ENCODE assay signal across 8 mouse cellular contexts in the genomic region with DNA sequence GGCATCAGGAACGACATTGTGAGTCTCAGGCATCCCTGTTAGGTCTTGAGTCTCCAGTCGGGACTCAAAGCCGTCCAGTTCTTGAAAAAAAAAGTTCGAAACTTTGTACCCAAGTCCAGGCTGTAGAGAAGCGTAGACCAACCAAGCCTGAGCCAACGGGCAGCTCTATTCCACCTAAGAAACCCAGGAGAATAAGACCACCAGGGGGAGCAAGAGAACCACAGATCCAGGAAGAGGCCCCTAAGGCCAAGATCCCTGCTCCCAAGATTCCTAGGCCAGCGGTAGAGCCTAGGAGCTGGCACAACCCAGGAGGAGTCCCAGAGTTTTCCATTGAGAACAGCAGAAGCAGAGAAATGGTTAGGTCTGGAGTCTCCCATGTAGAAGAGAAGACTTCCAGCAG. TPM values are rescaled to one million over a fixed set of nuclear protein-coding genes. Genes with fewer than 3 reads are reported as not detected.
A peak's percentile ranks its signal among the peaks of the same experiment; 100 is the strongest.
DNase-seq lines count a peak whose midpoint lies in the region; ATAC-seq and TF ChIP-seq lines count a peak whose summit lies in the region.
"Had no signal": no experiment of that assay in that cellular context is flagged by ENCODE, and none has a peak within 500 bp of the region (broad histone marks: within the 10 kb centered on the region; RNA-seq: fewer than 3 reads in every experiment).

No protein-coding gene starts in this region.

- ATAC-seq in heart, postnatal 0 days (ENCODE audit: insufficient read depth, low read depth): no peak
- ATAC-seq in lung, postnatal 0 days: peak; percentile 59; the same call in 1 of the 2 replicates

- no peaks in the 10 kb centered on the region for H3K36me3 ChIP-seq in E14TG2a.4 (ENCODE audit: insufficient read depth, low read length)
- H3K36me3 ChIP-seq in heart, postnatal 0 days (replicated peaks; ENCODE audit: control insufficient read depth, insufficient read depth, low read length): no peaks in the 10 kb centered on the region
- no peaks in the 10 kb centered on the region for H3K36me3 ChIP-seq in lung, postnatal 0 days (ENCODE audit: insufficient read depth, low read length)
- H3K36me3 ChIP-seq: limb, embryonic 12.5 days had no signal

- H3K27me3 ChIP-seq in E14TG2a.4 (ENCODE audit: insufficient read depth, low read length): peaks cover 98% of the 10 kb centered on the region
- H3K27me3 ChIP-seq in heart, postnatal 0 days (ENCODE audit: control insufficient read depth, insufficient read depth, low read length): peaks cover 60% of the 10 kb centered on the region
- H3K27me3 ChIP-seq in lung, postnatal 0 days (replicated peaks; ENCODE audit: insufficient read depth, low read length): peaks cover 5% of the 10 kb centered on the region; the same call in 1 of the 2 replicates

- peaks cover 19% of the 10 kb centered on the region for H3K4me1 ChIP-seq in E14TG2a.4 (replicated peaks; ENCODE audit: low read depth, low read length)
- no peaks in the 10 kb centered on the region for H3K4me1 ChIP-seq in cortical plate, adult 2 months (ENCODE audit: control insufficient read depth, insufficient read depth, low read length)
- H3K4me1 ChIP-seq in heart, postnatal 0 days (ENCODE audit: control insufficient read depth, insufficient read depth): no peaks in the 10 kb centered on the region
- no peaks in the 10 kb centered on the region for H3K4me1 ChIP-seq in lung, postnatal 0 days (ENCODE audit: insufficient read depth, low read depth, low read length)

- no peak for TF ChIP-seq POLR2A in cortical plate, adult 2 months (IDR thresholded peaks at IDR 0.05; ENCODE audit: extremely low read depth, insufficient read depth, low read length)

- peak; percentile 81 for TF ChIP-seq CTCF in E14TG2a.4 (conservative IDR thresholded peaks at IDR 0.05; ENCODE audit: low read length)
- peak; percentile 77 for TF ChIP-seq CTCF in cortical plate, adult 2 months (IDR thresholded peaks at IDR 0.05; ENCODE audit: extremely low read depth, insufficient read depth, low read length)
- TF ChIP-seq CTCF in heart, postnatal 0 days (IDR thresholded peaks at IDR 0.05; ENCODE audit: low read depth): peak; percentile 82
- TF ChIP-seq CTCF in lung, postnatal 0 days (IDR thresholded peaks at IDR 0.05): peak; percentile 85

- WGBS in heart, postnatal 0 days: 8% methylated on average over 7 of the region's 7 CpGs
- WGBS in lung, postnatal 0 days: 14% methylated on average over 7 of the region's 7 CpGs

- H3K9ac ChIP-seq in heart, postnatal 0 days (replicated peaks; ENCODE audit: low read depth, low read length): no peak overlapping the region; the same call in 1 of the 2 replicates
- H3K9ac ChIP-seq in lung, postnatal 0 days (replicated peaks; ENCODE audit: low read depth): no peak overlapping the region
- H3K9ac ChIP-seq: limb, embryonic 12.5 days had no signal

- no peak overlapping the region for H3K4me2 ChIP-seq in heart, postnatal 0 days (ENCODE audit: low read depth, low read length)
- H3K4me2 ChIP-seq in lung, postnatal 0 days (replicated peaks; ENCODE audit: low read depth, low read length): no peak overlapping the region
- H3K4me2 ChIP-seq: limb, embryonic 12.5 days had no signal

- TF ChIP-seq EP300 in heart, postnatal 0 days (IDR thresholded peaks at IDR 0.05; ENCODE audit: low read depth): no peak
- TF ChIP-seq EP300 in lung, postnatal 0 days (IDR thresholded peaks at IDR 0.05): no peak

- DNase-seq in adrenal gland, adult (ENCODE audit: inconsistent age in 2 of 2, low spot score in 1 of 2): peak; percentile 65 to 94
- peak; percentile 65 for DNase-seq in heart, postnatal 0 days (ENCODE audit: low spot score)
- DNase-seq in kidney, postnatal 4 days: peak; percentile 69 to 80
- DNase-seq in lung, postnatal 0 days (ENCODE audit: low spot score): peak; percentile 85
- peak; percentile 59 for DNase-seq in skeletal muscle tissue, adult 2 months (ENCODE audit: low read depth, low spot score)

- no peak overlapping the region for H3K4me3 ChIP-seq in E14TG2a.4 (replicated peaks; ENCODE audit: low read length)
- H3K4me3 ChIP-seq in cortical plate, adult 2 months (ENCODE audit: insufficient read depth, low read length): no peak overlapping the region
- H3K4me3 ChIP-seq in heart, postnatal 0 days (ENCODE audit: low read depth, low read length): no peak overlapping the region
- no peak overlapping the region for H3K4me3 ChIP-seq in lung, postnatal 0 days (ENCODE audit: low read depth, low read length)
- H3K4me3 ChIP-seq: limb, embryonic 12.5 days had no signal

- no peak overlapping the region for H3K27ac ChIP-seq in cortical plate, adult 2 months (ENCODE audit: insufficient read depth, low read length)
- no peak overlapping the region for H3K27ac ChIP-seq in heart, postnatal 0 days (ENCODE audit: low read depth)
- no peak overlapping the region for H3K27ac ChIP-seq in lung, postnatal 0 days (ENCODE audit: low read length)
- H3K27ac ChIP-seq: limb, embryonic 12.5 days had no signal

- peaks cover 7% of the 10 kb centered on the region; the same call in 1 of the 2 replicates for H3K9me3 ChIP-seq in E14TG2a.4 (ENCODE audit: low read length)
- no peaks in the 10 kb centered on the region for H3K9me3 ChIP-seq in heart, postnatal 0 days (replicated peaks; ENCODE audit: control insufficient read depth, low read length)
- no peaks in the 10 kb centered on the region for H3K9me3 ChIP-seq in lung, postnatal 0 days (ENCODE audit: low read length)

RNA-seq across cellular contexts. Expression of gene Mei1, which starts 4.3 kb away (rescaled TPM):
- 6.1 and 7.9 TPM in 2 replicates for polyA plus RNA-seq in cortical plate, adult 2 months (2012; rRNA removed)
- total RNA-seq in heart, postnatal 0 days (2014; rRNA removed; ENCODE audit: low replicate concordance): not detected in 2 replicates
- not detected in 2 replicates for polyA plus RNA-seq in heart, postnatal 0 days (2015; fragmentation: Nextera tagmentation; extraction: Ambion mirVana)
- not detected in 2 replicates for polyA plus RNA-seq in lung, postnatal 0 days (2015; fragmentation: Nextera tagmentation; extraction: Ambion mirVana)
- polyA plus RNA-seq: limb, embryonic 12.5 days had no signal

RNA-seq across cellular contexts. Expression of gene 4930407I10Rik, which starts 6.6 kb away (rescaled TPM):
- polyA plus RNA-seq in cortical plate, adult 2 months (2012; rRNA removed): not detected in 2 replicates
- not detected in 2 replicates for total RNA-seq in heart, postnatal 0 days (2014; rRNA removed; ENCODE audit: low replicate concordance)
- not detected in 2 replicates for polyA plus RNA-seq in heart, postnatal 0 days (2015; fragmentation: Nextera tagmentation; extraction: Ambion mirVana)
- not detected in 2 replicates for polyA plus RNA-seq in lung, postnatal 0 days (2015; fragmentation: Nextera tagmentation; extraction: Ambion mirVana)
- polyA plus RNA-seq: limb, embryonic 12.5 days had no signal

RNA-seq across cellular contexts. Expression of gene Snu13, which starts 18.1 kb away (rescaled TPM):
- 133 and 137 TPM in 2 replicates for polyA plus RNA-seq in cortical plate, adult 2 months (2012; rRNA removed)
- 204 and 222 TPM in 2 replicates for total RNA-seq in heart, postnatal 0 days (2014; rRNA removed; ENCODE audit: low replicate concordance)
- 109 and 123 TPM in 2 replicates for polyA plus RNA-seq in heart, postnatal 0 days (2015; fragmentation: Nextera tagmentation; extraction: Ambion mirVana)
- polyA plus RNA-seq in lung, postnatal 0 days (2015; fragmentation: Nextera tagmentation; extraction: Ambion mirVana): 131 and 139 TPM in 2 replicates

RNA-seq across cellular contexts. Expression of gene Desi1, which starts 31.8 kb away (rescaled TPM):
- 126 and 134 TPM in 2 replicates for polyA plus RNA-seq in cortical plate, adult 2 months (2012; rRNA removed)
- 9.0 and 13.6 TPM in 2 replicates for total RNA-seq in heart, postnatal 0 days (2014; rRNA removed; ENCODE audit: low replicate concordance)
- polyA plus RNA-seq in heart, postnatal 0 days (2015; fragmentation: Nextera tagmentation; extraction: Ambion mirVana): 15.4 and 16.1 TPM in 2 replicates
- 14.5 and 17.1 TPM in 2 replicates for polyA plus RNA-seq in lung, postnatal 0 days (2015; fragmentation: Nextera tagmentation; extraction: Ambion mirVana)
